9 mouse cellular contexts compared by ENCODE assay signal in genomic region chr14:22020885-22021284, GRCm38 (mm10). TPM values are rescaled to one million over a fixed set of nuclear protein-coding genes. Genes with fewer than 3 reads are reported as not detected.
A peak's percentile ranks its signal among the peaks of the same experiment; 100 is the strongest.
DNase-seq lines count a peak whose midpoint lies in the region; ATAC-seq lines count a peak whose summit lies in the region.
"Had no signal": no experiment of that assay in that cellular context is flagged by ENCODE, and none has a peak within 500 bp of the region (broad histone marks: within the 10 kb centered on the region; RNA-seq: fewer than 3 reads in every experiment).

No protein-coding gene starts in this region.

- ATAC-seq in neural tube, embryonic 13.5 days (ENCODE audit: low read depth), result peak; percentile 73; the same call in 1 of the 2 replicates

- H3K4me2 ChIP-seq in neural tube, embryonic 13.5 days, result no peak overlapping the region
- H3K4me2 ChIP-seq: limb, embryonic 12.5 days had no signal

- H3K36me3 ChIP-seq in neural tube, embryonic 13.5 days, result no peaks in the 10 kb centered on the region
- H3K36me3 ChIP-seq: limb, embryonic 12.5 days had no signal

- no peak overlapping the region; the same call in 1 of the 2 replicates for H3K27ac ChIP-seq in neural tube, embryonic 13.5 days (replicated peaks)
- H3K27ac ChIP-seq: limb, embryonic 12.5 days had no signal

- peaks cover 18% of the 10 kb centered on the region for H3K4me1 ChIP-seq in neural tube, embryonic 13.5 days (replicated peaks)

- 6% methylated on average over 2 of the region's 2 CpGs for WGBS in neural tube, embryonic 13.5 days

- no peak overlapping the region for H3K4me3 ChIP-seq in neural tube, embryonic 13.5 days
- H3K4me3 ChIP-seq: limb, embryonic 12.5 days had no signal

- H3K9ac ChIP-seq in neural tube, embryonic 13.5 days, result no peak overlapping the region
- H3K9ac ChIP-seq: limb, embryonic 12.5 days had no signal

- peaks cover 37% of the 10 kb centered on the region for H3K27me3 ChIP-seq in neural tube, embryonic 13.5 days

- H3K9me3 ChIP-seq in neural tube, embryonic 13.5 days, result no peaks in the 10 kb centered on the region
- H3K9me3 ChIP-seq: limb, embryonic 12.5 days had no signal

- no peak for DNase-seq in neural tube, embryonic 10.5 days (ENCODE audit: extremely low spot score, low spot score)
- DNase-seq in adrenal gland, postnatal 25 days, result peak; percentile 47
- DNase-seq in embryo, embryonic 11 days, result peak; percentile 69
- DNase-seq in heart, postnatal 4 days, result peak; percentile 59
- DNase-seq in liver, result peak; percentile 16
- peak; percentile 33 for DNase-seq in ovary, postnatal 36 days (ENCODE audit: low spot score)
- no peak for DNase-seq in thymus, postnatal 36 days

RNA-seq across cellular contexts. Expression of gene Lrmda, which starts 1.4 kb away (rescaled TPM):
- 0.54 TPM in 1 of 2 replicates, not detected in the other for polyA plus RNA-seq in neural tube, embryonic 13.5 days (2015; fragmentation: Nextera tagmentation; extraction: Ambion mirVana)
- 5.0 and 5.6 TPM in 2 replicates for total RNA-seq in adrenal gland, postnatal 25 days (2021)
- 1 to 10 TPM in 1 of 2 experiments, under 1 TPM in 1; 0.68 to 1.5 TPM for total RNA-seq in heart, postnatal 4 days (2021)

RNA-seq across cellular contexts. Expression of gene Zfp503, which starts 31.5 kb away (rescaled TPM):
- polyA plus RNA-seq in neural tube, embryonic 13.5 days (2015; fragmentation: Nextera tagmentation; extraction: Ambion mirVana), result 16.9 and 20.4 TPM in 2 replicates
- total RNA-seq in adrenal gland, postnatal 25 days (2021), result 27.5 and 33.3 TPM in 2 replicates
- total RNA-seq in heart, postnatal 4 days (2021), result 1 to 10 TPM; 2.5 to 3.3 TPM

Comparison
In these comparisons a context has a peak if more than half of its experiments do, and no peak if none do; other contexts are left out.
1. DNase-seq: peak in adrenal gland, postnatal 25 days (single experiment), embryo, embryonic 11 days (single experiment), heart, postnatal 4 days (single experiment), liver (single experiment) and ovary, postnatal 36 days (single experiment); none in neural tube, embryonic 10.5 days (single experiment) and thymus, postnatal 36 days (0 of 2).